Mouse (Mus musculus): ENCODE data around the gene Abracl.
A peak's percentile ranks its signal among the peaks of the same experiment; 100 is the strongest.

The Abracl gene

GRCm38 (mm10) chr10:18021576-18022311 lies 1.3 kb downstream of the Abracl start:
- no peak for DNase-seq (ENCODE audit: low spot score)

GRCm38 (mm10) chr10:18020846-18021245 lies 2.2 kb downstream of the Abracl start:
- no peak for DNase-seq (ENCODE audit: low spot score)

- no peak for DNase-seq (ENCODE audit: low spot score)
Measured at GRCm38 (mm10) chr10:18020443-18020842, 2.6 kb downstream of the Abracl start.

- no peak for DNase-seq (ENCODE audit: low spot score)
Measured at GRCm38 (mm10) chr10:18011761-18012160, 11.3 kb downstream of the Abracl start.

GRCm38 (mm10) chr10:18009744-18010143 lies 13.3 kb downstream of the Abracl start:
- no peak for DNase-seq (ENCODE audit: low spot score)

GRCm38 (mm10) chr10:18008118-18008517 lies 15.0 kb downstream of the Abracl start:
- no peak for DNase-seq (ENCODE audit: low spot score)

GRCm38 (mm10) chr10:18007243-18007642 lies 15.8 kb downstream of the Abracl start:
- DNase-seq (ENCODE audit: low spot score), result no peak

GRCm38 (mm10) chr10:18006756-18007155 lies 16.3 kb downstream of the Abracl start:
- DNase-seq (ENCODE audit: low spot score), result no peak

GRCm38 (mm10) chr10:18005136-18005955 lies 17.7 kb downstream of the Abracl start:
- peak; percentile 39 for DNase-seq (ENCODE audit: low spot score)

- DNase-seq (ENCODE audit: low spot score), result peak; percentile 66
Measured at GRCm38 (mm10) chr10:18003966-18004637, 19.0 kb downstream of the Abracl start.

GRCm38 (mm10) chr10:17990576-17990975 lies 32.5 kb downstream of the Abracl start:
- DNase-seq (ENCODE audit: low spot score), result no peak

GRCm38 (mm10) chr10:17989136-17989535 lies 34.0 kb downstream of the Abracl start:
- no peak for DNase-seq (ENCODE audit: low spot score)

GRCm38 (mm10) chr10:17987823-17988423 lies 35.2 kb downstream of the Abracl start:
- no peak for DNase-seq (ENCODE audit: low spot score)

- no peak for DNase-seq (ENCODE audit: low spot score)
Measured at GRCm38 (mm10) chr10:17983313-17983712, 39.8 kb downstream of the Abracl start.

- DNase-seq (ENCODE audit: low spot score), result no peak
Measured at GRCm38 (mm10) chr10:17966090-17966489, 57.0 kb downstream of the Abracl start.

All from yolk sac, embryonic 10.5 days (tissue).